Mouse (Mus musculus): ENCODE results near the gene Ppm1a.
A peak's percentile ranks its signal among the peaks of the same experiment; 100 is the strongest.
"Not testable (repeated sequence)": the region's sequence is repeated elsewhere in the genome, so short reads cannot be mapped to it uniquely, and the experiment has no call there.

The Ppm1a gene

DNA sequence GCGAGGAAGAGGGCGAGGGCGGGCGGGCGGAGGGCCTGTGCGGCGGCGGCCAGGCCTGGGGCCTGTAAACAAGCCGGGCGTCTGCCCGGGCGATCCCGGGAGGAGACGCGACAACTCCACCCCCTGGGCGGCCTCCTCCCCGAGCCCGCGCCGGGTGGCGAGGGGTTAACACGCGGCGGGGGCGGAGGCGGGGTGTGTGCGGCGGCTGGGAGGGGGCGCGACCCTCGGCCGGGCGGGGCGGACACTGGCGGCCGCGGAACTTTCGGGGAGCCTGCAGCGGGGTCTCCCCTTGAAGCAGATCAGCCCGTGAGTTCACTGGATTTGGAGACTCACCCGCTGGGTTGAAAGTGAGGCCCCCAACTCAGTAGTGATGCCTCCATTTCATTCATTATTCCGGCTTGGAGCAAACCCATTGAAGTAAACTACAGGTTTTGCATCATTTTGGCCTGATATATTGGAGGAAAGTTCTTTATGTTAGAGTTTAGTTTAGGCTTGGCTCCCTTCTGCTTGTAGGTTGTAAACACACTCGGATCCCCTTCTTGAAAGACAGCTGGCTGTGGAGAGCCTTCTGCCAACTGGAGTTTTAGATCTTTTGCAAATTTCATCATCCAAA, 4.5 kb downstream of the Ppm1a start:
- DNase-seq (ENCODE audit: low read depth, low spot score): peak; percentile 72

DNA sequence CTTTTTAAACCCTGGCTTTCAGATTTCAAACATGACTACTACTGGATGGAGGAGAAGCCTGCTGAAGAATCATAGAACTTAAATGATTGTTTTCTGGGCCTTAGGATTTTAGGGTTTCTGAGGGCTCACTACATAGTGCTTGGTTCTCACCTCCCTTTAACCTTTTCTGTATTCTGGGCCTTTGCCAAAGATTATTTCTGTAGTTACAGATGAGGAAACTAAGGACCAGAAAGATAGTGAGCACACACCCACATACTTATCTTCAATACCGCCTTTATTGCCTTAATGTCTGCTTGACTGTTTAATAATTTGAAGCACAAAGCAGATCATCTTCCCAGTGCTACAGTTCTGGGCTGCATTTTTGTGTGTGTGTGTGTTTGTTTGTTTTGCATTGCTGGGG, 5.2 kb downstream of the Ppm1a start:
- DNase-seq (ENCODE audit: low read depth, low spot score): no peak

DNA sequence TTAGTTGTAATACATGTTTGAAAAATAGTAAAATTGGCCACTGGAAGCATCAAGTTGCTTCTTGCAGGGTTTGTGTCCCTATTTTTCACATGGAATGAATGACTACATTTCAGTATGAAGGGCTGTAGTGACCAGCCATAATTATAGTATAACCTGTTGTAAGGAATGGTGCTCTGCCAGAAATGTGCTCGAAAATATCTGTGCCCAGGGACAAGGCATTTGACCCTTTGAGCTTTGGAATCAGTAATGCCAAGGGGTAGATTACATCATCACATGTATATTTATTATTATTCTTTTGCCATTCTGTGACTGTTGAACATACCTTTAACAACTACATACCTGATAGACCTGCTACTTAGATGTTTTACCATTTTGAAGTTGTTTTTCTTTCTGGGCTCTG, 5.9 kb downstream of the Ppm1a start:
- no peak for DNase-seq (ENCODE audit: low read depth, low spot score)

DNA sequence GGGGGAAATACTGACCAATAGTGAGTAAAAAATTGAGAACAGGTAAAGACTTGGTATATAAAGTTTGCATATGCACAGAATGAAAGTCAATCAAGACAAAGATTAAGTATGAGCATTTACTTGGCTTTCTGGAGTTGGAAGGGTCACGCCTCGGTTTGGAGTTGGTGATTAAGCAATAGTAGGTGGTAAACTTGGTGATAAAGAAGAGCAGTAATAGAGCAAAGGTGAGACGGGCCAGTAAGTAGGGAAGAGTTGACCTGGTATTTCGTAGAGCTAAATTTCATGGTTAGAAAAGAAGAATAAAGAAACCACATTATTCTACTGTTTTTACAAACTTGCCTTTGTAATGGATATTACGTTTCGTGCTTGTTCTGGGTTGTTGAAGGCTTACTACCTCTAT, 10.6 kb downstream of the Ppm1a start:
- no peak for DNase-seq (ENCODE audit: low read depth, low spot score)

DNA sequence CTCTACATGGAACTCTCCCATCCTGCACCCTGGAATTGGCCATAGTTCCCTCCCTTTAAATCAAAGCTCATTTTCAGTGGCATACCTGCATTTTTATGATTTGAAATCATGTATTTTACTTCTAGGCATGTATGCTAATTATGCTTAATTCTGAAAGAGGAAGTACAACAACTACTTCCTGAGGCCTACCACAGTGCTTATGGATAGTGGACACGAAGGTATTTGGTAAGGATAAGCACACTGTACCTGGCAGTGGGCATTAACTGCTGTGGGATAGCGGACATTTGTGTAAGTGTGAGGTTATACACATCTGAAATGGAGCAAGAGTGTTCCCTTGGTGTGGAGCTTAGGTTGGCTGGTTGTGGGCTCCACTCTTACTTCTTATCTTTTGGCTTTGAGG, 11.0 kb downstream of the Ppm1a start:
- DNase-seq (ENCODE audit: low read depth, low spot score): no peak

DNA sequence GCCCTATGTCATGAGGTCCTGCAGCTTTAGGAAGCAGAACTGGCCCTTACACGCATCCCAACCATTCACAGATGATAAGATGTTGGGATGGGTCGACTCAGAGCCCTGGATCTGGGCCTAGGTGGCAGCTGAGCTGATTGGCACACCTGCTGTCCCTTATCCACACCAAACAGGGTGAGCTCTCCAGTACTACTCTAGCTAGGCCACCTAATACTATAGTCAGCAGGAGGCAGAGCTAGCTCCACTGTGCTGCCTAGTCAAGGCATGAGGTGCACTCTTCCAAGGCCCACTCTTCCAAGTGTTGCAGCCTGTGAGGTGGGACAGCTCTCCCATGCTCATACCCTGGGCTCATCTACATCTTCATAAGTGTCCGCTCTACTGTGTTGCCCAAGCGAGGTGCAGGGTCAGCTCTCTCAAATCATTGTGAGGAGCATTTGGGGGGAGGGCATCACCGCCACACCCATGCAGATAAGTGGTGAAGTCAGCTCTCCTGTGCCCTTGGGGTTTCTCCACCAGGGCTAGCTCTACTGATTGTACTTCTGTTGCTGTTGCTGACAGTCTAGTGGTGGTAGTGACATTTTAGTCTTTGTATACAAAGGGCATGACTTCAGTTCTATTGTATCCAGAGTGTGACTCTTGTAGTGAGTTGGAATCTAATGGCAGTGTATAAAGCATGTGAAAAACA, 12.4 kb downstream of the Ppm1a start:
- no peak for DNase-seq (ENCODE audit: low read depth, low spot score)

DNA sequence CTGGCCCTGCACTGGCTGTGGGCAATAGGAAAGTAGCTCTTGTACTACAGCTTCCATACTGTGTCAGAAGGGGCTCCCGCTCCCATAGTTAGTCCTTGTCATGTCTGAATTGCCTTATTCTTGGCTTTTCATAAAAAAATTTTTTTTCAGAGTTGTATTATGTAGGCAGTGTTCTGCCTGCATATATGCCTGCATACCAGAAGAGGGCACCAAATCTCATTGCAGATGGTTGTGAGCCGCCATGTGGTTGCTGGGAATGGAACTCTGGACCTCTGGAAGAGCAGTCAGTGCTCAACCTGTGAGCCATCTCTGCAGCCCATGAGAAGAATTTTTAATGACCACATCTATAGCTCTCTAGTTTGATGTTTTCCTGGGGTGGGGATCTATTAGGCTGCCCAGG, 13.9 kb downstream of the Ppm1a start:
- no peak for DNase-seq (ENCODE audit: low read depth, low spot score)

DNA sequence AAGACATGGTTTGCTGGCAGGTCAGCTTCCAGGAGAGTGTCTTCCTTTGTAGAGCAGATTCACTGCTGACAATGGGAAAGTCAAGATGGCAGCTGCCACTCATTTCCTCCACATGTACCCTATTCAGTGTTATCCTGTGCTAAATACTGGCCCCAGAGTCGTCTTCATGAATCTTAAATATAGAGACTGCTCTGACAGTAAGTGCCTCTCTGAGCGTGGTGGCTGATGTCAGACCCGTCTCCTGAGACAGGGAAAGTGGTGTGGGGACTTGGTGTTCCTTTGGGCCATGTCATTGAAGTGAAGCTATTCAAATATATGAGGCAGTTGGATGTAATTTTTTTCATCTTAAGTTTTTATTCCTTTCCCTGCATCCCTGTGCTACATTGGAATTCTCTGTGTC, 14.5 kb downstream of the Ppm1a start:
- DNase-seq (ENCODE audit: low read depth, low spot score): no peak

DNA sequence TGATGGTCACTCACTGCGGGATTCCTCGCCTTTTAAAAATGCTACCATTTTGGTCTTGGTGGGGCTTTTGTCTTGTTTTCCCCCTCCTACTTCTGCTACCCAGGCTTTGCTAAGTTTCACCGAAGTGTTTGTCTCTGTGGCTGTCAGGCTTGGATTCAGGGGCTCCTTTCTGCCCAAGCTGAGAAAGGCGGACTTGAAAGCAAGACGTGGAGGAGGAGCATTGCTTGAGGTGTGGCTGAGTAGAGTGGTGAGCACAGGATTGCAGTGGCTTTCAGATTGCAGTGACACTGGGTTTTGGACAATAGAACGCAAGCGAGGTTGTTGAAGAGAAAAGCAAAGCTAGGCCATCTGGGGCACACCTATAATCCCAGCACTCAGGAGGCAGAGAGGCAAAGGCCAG, 16.7 kb downstream of the Ppm1a start:
- DNase-seq (ENCODE audit: low read depth, low spot score): no peak

DNA sequence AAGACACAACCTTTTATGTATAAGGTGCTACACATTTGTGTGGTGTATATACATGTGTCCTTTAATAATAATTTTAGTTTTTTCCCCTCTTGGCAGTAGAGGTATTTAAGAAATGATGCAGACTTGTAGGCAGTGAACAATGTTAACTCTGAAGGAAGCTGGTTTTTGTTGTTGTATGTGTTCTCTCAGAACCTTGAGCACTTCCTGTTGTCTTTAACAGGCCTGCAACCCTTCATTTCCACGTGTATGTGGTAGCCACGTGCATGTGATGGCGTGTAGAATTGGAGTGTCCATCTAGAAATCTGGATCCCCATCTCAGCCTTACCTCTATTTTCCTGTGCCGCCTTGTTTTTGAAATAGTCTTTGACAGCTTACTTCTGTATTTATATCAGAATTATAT, 20.0 kb downstream of the Ppm1a start:
- DNase-seq (ENCODE audit: low read depth, low spot score): no peak

DNA sequence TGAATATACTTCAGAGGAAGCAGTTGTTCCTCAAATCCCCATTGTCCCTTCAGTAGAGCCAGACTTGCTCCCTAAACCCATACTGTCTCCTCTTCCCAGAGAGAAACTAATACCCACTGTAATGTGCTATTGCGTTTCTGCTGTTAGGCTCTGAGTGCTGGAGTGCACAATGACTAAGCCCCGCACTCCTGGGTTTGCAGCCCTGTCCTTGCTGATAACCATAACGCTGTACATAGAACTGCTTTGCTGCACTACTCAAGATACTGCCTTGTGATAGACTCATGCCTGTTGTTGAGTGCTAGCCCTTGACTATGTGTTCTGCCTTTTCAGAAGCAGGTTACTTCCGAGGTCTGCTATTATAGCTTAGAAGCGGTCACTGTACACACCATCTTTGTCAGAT, 22.9 kb downstream of the Ppm1a start:
- DNase-seq (ENCODE audit: low read depth, low spot score): no peak

DNA sequence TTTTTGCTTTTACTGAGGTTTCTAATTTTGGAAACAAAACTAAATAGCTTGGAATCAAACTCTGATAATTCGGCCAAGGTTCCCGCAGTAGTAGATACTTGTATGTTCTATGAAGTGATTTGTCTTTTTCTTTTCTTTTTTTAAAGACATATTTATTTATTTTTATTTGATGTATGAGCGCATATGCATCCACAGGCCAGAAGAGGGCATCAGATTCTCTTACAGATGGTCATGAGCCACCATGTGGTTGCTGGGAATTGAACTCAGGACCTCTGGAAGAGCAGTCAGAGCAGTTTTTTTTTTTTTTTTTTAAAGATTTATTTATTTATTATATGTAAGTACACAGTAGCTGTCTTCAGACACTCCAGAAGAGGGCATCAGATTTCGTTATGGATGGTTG, 25.5 kb downstream of the Ppm1a start:
- DNase-seq (ENCODE audit: low read depth, low spot score): not testable (repeated sequence)

DNA sequence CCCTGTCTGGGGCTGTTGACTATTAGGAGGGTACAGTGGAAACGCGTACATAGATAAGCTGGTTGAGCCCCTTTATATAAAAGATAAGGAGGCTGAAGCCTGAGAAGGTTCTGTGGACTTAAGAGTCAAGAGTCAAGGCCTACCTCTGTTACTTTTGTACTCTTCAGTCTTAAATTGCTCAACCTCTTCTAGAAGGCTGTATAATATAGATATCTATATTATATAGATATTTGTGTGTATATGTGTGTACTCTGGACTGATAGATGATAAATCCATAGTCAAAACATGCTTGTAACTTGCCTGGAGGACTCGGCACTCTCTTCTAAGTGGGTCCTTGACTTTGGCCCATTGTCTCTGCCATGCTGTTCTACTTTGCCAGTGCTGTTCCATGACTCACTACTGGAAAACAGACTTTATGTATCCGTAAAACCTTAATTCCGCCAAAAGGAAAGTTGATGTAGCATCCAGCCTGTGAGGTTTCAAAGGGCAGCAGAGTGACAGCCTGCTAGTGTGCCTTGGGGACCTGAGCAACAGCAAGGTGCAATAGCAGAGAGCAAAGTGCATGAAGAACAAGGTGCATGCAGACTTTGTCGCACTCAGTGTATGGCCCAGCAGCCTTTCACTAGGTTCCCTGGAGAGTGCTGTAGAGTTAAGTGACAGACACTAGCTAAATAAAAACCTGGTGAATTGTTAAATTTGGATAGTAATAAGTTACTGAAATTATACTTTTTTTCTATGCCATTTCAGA, 28.1 kb downstream of the Ppm1a start:
- no peak for DNase-seq (ENCODE audit: low read depth, low spot score)

DNA sequence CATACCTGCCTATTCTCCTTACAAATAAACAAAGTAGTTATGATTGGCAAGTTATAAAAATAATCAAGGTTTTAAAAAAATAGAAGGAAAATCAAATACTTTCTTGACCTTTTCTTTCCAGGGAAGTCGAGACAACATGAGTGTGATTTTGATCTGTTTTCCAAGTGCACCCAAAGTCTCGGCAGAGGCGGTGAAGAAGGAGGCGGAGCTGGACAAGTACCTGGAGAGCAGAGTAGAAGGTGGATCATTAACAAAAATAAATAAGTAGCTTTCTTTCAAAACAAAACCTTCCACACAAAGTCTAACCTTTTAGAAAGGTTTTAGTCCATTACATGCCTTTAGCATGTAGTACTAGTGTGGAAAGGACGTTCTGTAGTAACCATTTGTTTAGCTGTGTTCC, 29.3 kb downstream of the Ppm1a start:
- no peak for DNase-seq (ENCODE audit: low read depth, low spot score)

DNA sequence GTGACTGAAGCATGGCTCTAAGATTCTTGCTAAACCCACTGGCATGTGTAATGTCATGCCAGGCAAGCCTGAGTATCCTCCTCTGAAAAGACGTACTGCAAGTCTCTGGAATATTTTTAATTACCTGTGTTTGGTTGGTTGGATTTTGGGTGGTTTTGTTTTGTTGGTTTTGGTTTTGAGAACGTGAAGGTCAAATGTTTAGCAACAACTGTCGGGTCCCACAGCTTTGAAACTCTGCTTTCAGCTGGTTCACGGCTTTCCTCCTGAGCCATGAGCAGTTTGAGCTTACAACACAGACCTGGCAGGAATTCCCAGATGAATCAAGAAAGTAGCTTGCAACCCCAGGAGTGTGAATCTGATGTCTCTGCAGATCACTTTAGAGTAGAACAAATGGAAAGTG, 29.7 kb downstream of the Ppm1a start:
- DNase-seq (ENCODE audit: low read depth, low spot score): no peak

DNA sequence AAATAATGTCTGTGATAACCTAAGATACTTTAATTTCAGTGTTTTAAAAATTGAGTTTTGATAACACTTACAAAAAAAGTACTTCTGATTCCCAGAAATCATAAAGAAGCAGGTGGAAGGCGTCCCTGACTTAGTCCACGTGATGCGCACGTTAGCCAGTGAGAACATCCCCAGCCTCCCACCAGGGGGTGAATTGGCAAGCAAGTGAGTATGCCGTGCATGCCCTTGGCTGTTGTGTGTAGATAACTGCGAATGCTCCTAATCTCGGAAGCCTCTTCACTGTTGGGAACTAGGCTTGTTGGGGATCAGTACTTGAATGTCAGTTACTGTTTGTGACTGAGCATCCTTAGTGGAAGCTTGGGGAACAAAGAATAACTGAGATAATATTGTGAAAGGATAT, 33.3 kb downstream of the Ppm1a start:
- DNase-seq (ENCODE audit: low read depth, low spot score): no peak

DNA sequence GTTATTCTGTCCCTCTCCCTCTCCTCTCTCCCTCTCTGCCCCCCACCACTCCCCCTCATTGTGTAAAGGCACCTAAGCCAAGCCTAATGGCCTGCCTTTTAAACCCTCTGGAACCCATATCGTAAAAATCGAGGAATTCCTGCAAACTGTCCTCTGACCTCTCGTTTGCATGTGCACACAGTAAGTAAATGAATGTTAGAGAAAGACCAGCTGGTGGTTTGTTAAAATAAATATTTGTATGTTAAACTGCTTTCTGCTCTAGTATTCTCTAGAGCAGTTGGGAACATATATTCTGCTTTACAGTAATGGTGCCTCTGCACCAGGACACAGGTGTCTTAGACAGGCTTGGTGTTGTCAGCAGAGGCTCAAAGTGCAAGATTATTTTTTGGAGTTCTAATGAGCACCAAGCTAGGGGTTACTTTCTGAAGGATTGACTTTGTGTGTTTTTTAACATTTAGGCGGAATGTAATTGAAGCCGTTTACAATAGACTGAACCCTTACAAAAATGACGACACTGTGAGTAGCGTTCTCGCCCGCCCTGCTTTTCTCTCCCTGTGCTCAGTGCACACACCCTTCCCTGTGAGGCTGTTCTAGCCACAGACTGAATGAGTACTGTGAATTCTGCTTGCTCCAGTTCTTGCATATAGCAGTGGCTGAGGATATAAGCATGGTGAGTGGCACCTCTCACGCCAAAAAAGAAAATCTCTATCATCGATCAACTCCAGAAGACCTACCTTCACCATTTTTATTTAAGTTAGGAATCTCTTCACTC, 35.3 kb downstream of the Ppm1a start:
- no peak for DNase-seq (ENCODE audit: low read depth, low spot score)

DNA sequence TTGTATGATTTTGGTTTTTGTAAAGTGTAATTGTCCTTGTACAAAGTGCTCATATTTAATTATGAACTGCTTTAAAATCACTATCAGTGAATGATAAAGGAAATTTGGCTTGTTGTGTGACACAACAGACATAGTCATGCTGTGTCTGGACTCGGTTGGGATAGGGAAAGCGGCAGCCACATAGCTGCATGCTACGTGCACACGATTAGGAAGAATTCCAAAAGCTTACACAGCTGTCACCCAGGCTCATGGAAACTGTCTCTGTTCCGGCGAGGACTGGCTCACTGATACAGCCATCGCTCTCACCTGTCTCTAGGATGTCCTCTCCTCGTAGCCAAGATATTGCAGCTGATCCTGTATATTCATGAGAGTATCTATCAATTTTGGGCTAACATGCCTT, 36.7 kb downstream of the Ppm1a start:
- DNase-seq (ENCODE audit: low read depth, low spot score): no peak

DNA sequence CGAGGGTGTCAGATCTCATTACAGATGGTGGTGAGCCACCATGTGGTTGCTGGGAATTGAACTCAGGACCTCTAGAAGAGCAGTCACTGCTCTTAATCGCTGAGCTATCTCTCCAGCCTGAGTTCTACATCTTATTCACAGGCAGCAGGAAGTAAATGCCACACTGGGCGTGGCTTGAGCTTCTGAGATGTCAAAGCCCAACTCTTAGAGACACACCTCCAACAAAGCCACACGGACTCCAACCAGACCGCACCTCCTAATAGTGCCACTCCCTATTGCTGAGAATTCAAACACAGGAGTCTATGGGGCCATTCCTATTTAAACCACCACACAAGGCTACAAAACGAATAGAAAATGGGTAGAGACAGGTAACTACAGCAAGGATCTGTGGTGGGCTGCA, 52.5 kb downstream of the Ppm1a start:
- no peak for DNase-seq (ENCODE audit: low read depth, low spot score)

DNA sequence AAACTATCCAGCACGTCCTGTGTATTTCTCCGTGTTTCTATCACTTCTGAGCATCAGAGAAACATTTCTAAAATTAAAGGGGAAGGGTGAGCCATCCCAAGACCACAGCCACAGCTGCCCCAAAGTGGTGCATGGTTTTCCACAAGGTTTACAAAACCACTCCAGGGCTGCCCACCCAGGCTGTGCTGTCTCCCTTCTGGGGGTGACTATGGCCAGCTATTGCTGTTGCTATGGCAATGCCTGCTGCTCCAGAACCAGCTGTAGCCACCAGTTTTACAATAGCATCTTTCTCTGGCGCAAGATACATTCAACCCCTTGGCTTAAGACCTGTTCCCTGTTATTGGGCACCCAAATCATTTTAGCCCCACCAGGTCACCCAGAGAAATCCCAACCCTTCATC, 54.3 kb downstream of the Ppm1a start:
- no peak for DNase-seq (ENCODE audit: low read depth, low spot score)

DNA sequence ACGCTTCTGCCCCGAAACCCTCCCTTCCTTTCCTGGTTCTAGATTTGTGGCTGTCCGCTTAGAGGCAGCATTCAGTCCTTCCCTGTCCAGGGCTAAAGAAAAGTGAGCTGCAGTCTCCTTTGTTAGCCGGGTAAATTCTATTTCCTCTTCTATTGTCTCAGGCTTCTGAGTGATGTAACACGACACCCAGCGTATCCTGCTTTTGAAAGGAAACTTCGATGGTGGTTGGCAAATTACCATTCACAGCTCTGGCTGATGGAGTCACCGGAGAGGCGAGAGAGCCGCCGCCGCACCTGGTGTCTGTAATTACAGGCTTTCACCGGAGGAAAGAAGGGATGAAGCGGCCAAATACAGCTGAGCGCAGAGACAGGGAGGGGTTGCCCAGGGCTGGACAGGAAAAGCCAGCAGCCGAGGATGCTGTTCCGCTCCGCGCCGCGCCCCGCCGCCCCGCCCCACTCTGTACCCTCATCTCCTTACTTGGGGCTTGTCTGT, 63.7 kb downstream of the Ppm1a start:
- peak; percentile 72 for DNase-seq (ENCODE audit: low read depth, low spot score)

DNA sequence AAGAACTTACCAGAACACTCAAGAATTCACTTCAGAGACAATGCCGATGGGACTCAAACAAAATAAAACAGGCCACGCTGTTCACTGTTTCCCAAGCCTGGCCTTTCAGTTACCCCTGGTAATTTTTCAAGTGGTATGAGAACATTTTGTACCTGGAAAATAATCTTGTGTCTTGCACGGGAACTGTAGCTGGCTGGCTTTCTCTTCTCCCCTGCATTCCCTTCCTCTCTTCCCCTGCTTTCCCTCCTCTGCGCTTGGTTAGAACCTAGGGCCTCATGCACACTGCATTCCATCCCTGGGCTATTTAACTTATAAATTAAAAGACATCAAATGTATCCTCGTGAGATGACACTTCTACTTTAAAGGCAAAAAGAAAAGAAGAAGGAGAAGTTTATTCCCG, 64.3 kb downstream of the Ppm1a start:
- DNase-seq (ENCODE audit: low read depth, low spot score): no peak
